ENCODE assay signal across 9 mouse cellular contexts in genomic region chr2:148442172-148442571, GRCm38 (mm10). TPM values are rescaled to one million over a fixed set of nuclear protein-coding genes. Genes with fewer than 3 reads are reported as not detected.
DNase-seq lines count a peak whose midpoint lies in the region; ATAC-seq and TF ChIP-seq lines count a peak whose summit lies in the region.
"Had no signal": no experiment of that assay in that cellular context is flagged by ENCODE, and none has a peak within 500 bp of the region (broad histone marks: within the 10 kb centered on the region; RNA-seq: fewer than 3 reads in every experiment).

No protein-coding gene starts in this region.

- 90% methylated on average over 4 of the region's 4 CpGs for WGBS in hindbrain, embryonic 10.5 days
- WGBS in hindbrain, embryonic 11.5 days: 85% methylated on average over 4 of the region's 4 CpGs
- WGBS in embryonic facial prominence, embryonic 12.5 days: 86% methylated on average over 4 of the region's 4 CpGs
- 71% methylated on average over 4 of the region's 4 CpGs for WGBS in hindbrain, embryonic 15.5 days
- WGBS in lung, postnatal 0 days: 57% methylated on average over 4 of the region's 4 CpGs

- H3K4me2 ChIP-seq in hindbrain, embryonic 11.5 days (replicated peaks; ENCODE audit: low read depth, low read length): no peak overlapping the region
- no peak overlapping the region for H3K4me2 ChIP-seq in embryonic facial prominence, embryonic 12.5 days (replicated peaks)
- H3K4me2 ChIP-seq in hindbrain, embryonic 15.5 days: no peak overlapping the region
- peak overlapping the region; percentile 47 for H3K4me2 ChIP-seq in lung, postnatal 0 days (replicated peaks; ENCODE audit: low read depth, low read length)

- H3K36me3 ChIP-seq in hindbrain, embryonic 10.5 days: no peaks in the 10 kb centered on the region
- H3K36me3 ChIP-seq in hindbrain, embryonic 11.5 days (ENCODE audit: control insufficient read depth, insufficient read depth, low read length): no peaks in the 10 kb centered on the region
- no peaks in the 10 kb centered on the region for H3K36me3 ChIP-seq in embryonic facial prominence, embryonic 12.5 days
- no peaks in the 10 kb centered on the region for H3K36me3 ChIP-seq in hindbrain, embryonic 15.5 days
- no peaks in the 10 kb centered on the region for H3K36me3 ChIP-seq in lung, postnatal 0 days (ENCODE audit: insufficient read depth, low read length)
- H3K36me3 ChIP-seq: G1E had no signal

- TF ChIP-seq EP300 in lung, postnatal 0 days (IDR thresholded peaks at IDR 0.05): no peak

- no peaks in the 10 kb centered on the region for H3K9me3 ChIP-seq in hindbrain, embryonic 10.5 days
- no peaks in the 10 kb centered on the region for H3K9me3 ChIP-seq in hindbrain, embryonic 11.5 days (ENCODE audit: control insufficient read depth, low read length)
- no peaks in the 10 kb centered on the region for H3K9me3 ChIP-seq in embryonic facial prominence, embryonic 12.5 days
- no peaks in the 10 kb centered on the region for H3K9me3 ChIP-seq in hindbrain, embryonic 15.5 days
- no peaks in the 10 kb centered on the region for H3K9me3 ChIP-seq in lung, postnatal 0 days (ENCODE audit: low read length)

- H3K27ac ChIP-seq in hindbrain, embryonic 10.5 days: peak overlapping the region; percentile 57; the same call in 1 of the 2 replicates
- H3K27ac ChIP-seq in hindbrain, embryonic 11.5 days (ENCODE audit: low read depth, low read length): no peak overlapping the region
- 0 out of 2 replicates have a peak overlapping the region, but pooled peaks have one; percentile 24 for H3K27ac ChIP-seq in embryonic facial prominence, embryonic 12.5 days
- H3K27ac ChIP-seq in hindbrain, embryonic 15.5 days (replicated peaks): no peak overlapping the region; the same call in 1 of the 2 replicates
- H3K27ac ChIP-seq in lung, postnatal 0 days (ENCODE audit: low read length): peak overlapping the region; percentile 93

- H3K4me3 ChIP-seq in hindbrain, embryonic 10.5 days: peak overlapping the region; percentile 20; the same call in 1 of the 2 replicates
- H3K4me3 ChIP-seq in hindbrain, embryonic 11.5 days (ENCODE audit: low read depth, low read length): no peak overlapping the region
- no peak overlapping the region for H3K4me3 ChIP-seq in embryonic facial prominence, embryonic 12.5 days
- H3K4me3 ChIP-seq in hindbrain, embryonic 15.5 days: peak overlapping the region; percentile 1; the same call in 1 of the 2 replicates
- peak overlapping the region; percentile 43 for H3K4me3 ChIP-seq in lung, postnatal 0 days (ENCODE audit: low read depth, low read length)

- no peak overlapping the region for H3K9ac ChIP-seq in hindbrain, embryonic 11.5 days (ENCODE audit: low read depth, low read length)
- H3K9ac ChIP-seq in embryonic facial prominence, embryonic 12.5 days: no peak overlapping the region
- no peak overlapping the region for H3K9ac ChIP-seq in hindbrain, embryonic 15.5 days
- peak overlapping the region; percentile 68 for H3K9ac ChIP-seq in lung, postnatal 0 days (replicated peaks; ENCODE audit: low read depth)

- no peak for TF ChIP-seq CTCF in lung, postnatal 0 days (IDR thresholded peaks at IDR 0.05)

- no peaks in the 10 kb centered on the region for H3K27me3 ChIP-seq in hindbrain, embryonic 10.5 days (ENCODE audit: insufficient read depth, poor library complexity, severe bottlenecking)
- no peaks in the 10 kb centered on the region for H3K27me3 ChIP-seq in hindbrain, embryonic 11.5 days (ENCODE audit: control insufficient read depth, insufficient read depth, low read length)
- H3K27me3 ChIP-seq in embryonic facial prominence, embryonic 12.5 days: no peaks in the 10 kb centered on the region
- H3K27me3 ChIP-seq in hindbrain, embryonic 15.5 days: no peaks in the 10 kb centered on the region
- H3K27me3 ChIP-seq in lung, postnatal 0 days (replicated peaks; ENCODE audit: insufficient read depth, low read length): no peaks in the 10 kb centered on the region

- peaks cover 13% of the 10 kb centered on the region for H3K4me1 ChIP-seq in hindbrain, embryonic 10.5 days (replicated peaks)
- H3K4me1 ChIP-seq in hindbrain, embryonic 11.5 days (replicated peaks; ENCODE audit: control insufficient read depth, insufficient read depth, low read length): no peaks in the 10 kb centered on the region
- H3K4me1 ChIP-seq in embryonic facial prominence, embryonic 12.5 days: 0 out of 2 replicates have a peak, but pooled peaks cover 2% of the 10 kb centered on the region
- H3K4me1 ChIP-seq in hindbrain, embryonic 15.5 days (replicated peaks): no peaks in the 10 kb centered on the region
- peaks cover 8% of the 10 kb centered on the region; the same call in 1 of the 2 replicates for H3K4me1 ChIP-seq in lung, postnatal 0 days (ENCODE audit: insufficient read depth, low read depth, low read length)

- ATAC-seq in hindbrain, embryonic 11.5 days (ENCODE audit: low FRiP score): no peak
- no peak for ATAC-seq in embryonic facial prominence, embryonic 12.5 days (ENCODE audit: insufficient number of reproducible peaks, insufficient read depth, low FRiP score, low TSS enrichment)
- peak; percentile 45; the same call in 1 of the 2 replicates for ATAC-seq in hindbrain, embryonic 15.5 days (ENCODE audit: low FRiP score, low read depth)
- no peak for ATAC-seq in lung, postnatal 0 days

- no peak for DNase-seq in hindbrain, embryonic 10.5 days (ENCODE audit: low spot score)
- DNase-seq in hindbrain, embryonic 11.5 days (ENCODE audit: low spot score): no peak
- DNase-seq in lung, postnatal 0 days (ENCODE audit: low spot score): no peak
- DNase-seq in layer of hippocampus, adult 9-11 months: no peak
- DNase-seq in ovary, postnatal 10 days (ENCODE audit: low spot score): no peak
- no peak for DNase-seq in embryo, embryonic 9.5 days (ENCODE audit: extremely low spot score)

RNA-seq across cellular contexts. Expression of gene Cd93, which starts 1.2 kb away (rescaled TPM):
- polyA plus RNA-seq in hindbrain, embryonic 10.5 days (2016; fragmentation: Nextera tagmentation; extraction: Ambion mirVana): 4.7 and 6.3 TPM in 2 replicates
- polyA plus RNA-seq in hindbrain, embryonic 11.5 days (2014; fragmentation: Nextera tagmentation; extraction: Ambion mirVana): 6.2 and 7.5 TPM in 2 replicates
- 6.8 and 7.8 TPM in 2 replicates for polyA plus RNA-seq in embryonic facial prominence, embryonic 12.5 days (2016; fragmentation: Nextera tagmentation; extraction: Ambion mirVana)
- 8.0 and 8.8 TPM in 2 replicates for polyA plus RNA-seq in hindbrain, embryonic 15.5 days (2015; fragmentation: Nextera tagmentation; extraction: Ambion mirVana)
- polyA plus RNA-seq in lung, postnatal 0 days (2015; fragmentation: Nextera tagmentation; extraction: Ambion mirVana): 55.9 and 59.7 TPM in 2 replicates

RNA-seq across cellular contexts. Expression of gene Thbd, which starts 34.2 kb away (rescaled TPM):
- 6.8 and 7.8 TPM in 2 replicates for polyA plus RNA-seq in hindbrain, embryonic 10.5 days (2016; fragmentation: Nextera tagmentation; extraction: Ambion mirVana)
- polyA plus RNA-seq in hindbrain, embryonic 11.5 days (2014; fragmentation: Nextera tagmentation; extraction: Ambion mirVana): 6.8 and 7.4 TPM in 2 replicates
- polyA plus RNA-seq in embryonic facial prominence, embryonic 12.5 days (2016; fragmentation: Nextera tagmentation; extraction: Ambion mirVana): 12.6 and 15.3 TPM in 2 replicates
- 9.0 and 14.4 TPM in 2 replicates for polyA plus RNA-seq in hindbrain, embryonic 15.5 days (2015; fragmentation: Nextera tagmentation; extraction: Ambion mirVana)
- polyA plus RNA-seq in lung, postnatal 0 days (2015; fragmentation: Nextera tagmentation; extraction: Ambion mirVana): 227 and 232 TPM in 2 replicates
- polyA plus RNA-seq: G1E had no signal

RNA-seq across cellular contexts. Expression of gene Sstr4, which starts 47.0 kb away (rescaled TPM):
- polyA plus RNA-seq in hindbrain, embryonic 10.5 days (2016; fragmentation: Nextera tagmentation; extraction: Ambion mirVana): 0.45 and 0.63 TPM in 2 replicates
- polyA plus RNA-seq in hindbrain, embryonic 11.5 days (2014; fragmentation: Nextera tagmentation; extraction: Ambion mirVana): 0.75 and 0.85 TPM in 2 replicates
- 2.4 and 2.7 TPM in 2 replicates for polyA plus RNA-seq in embryonic facial prominence, embryonic 12.5 days (2016; fragmentation: Nextera tagmentation; extraction: Ambion mirVana)
- 3.9 and 4.4 TPM in 2 replicates for polyA plus RNA-seq in hindbrain, embryonic 15.5 days (2015; fragmentation: Nextera tagmentation; extraction: Ambion mirVana)
- polyA plus RNA-seq in lung, postnatal 0 days (2015; fragmentation: Nextera tagmentation; extraction: Ambion mirVana): 0.56 and 0.77 TPM in 2 replicates
- polyA plus RNA-seq: G1E had no signal

Comparison
In these comparisons a context has a peak if more than half of its experiments do, and no peak if none do; other contexts are left out.
1. H3K27ac ChIP-seq: peak in hindbrain, embryonic 10.5 days (single experiment), embryonic facial prominence, embryonic 12.5 days (single experiment) and lung, postnatal 0 days (single experiment); none in hindbrain, embryonic 11.5 days (single experiment) and hindbrain, embryonic 15.5 days (single experiment).
2. H3K4me3 ChIP-seq: peak in hindbrain, embryonic 10.5 days (single experiment), hindbrain, embryonic 15.5 days (single experiment) and lung, postnatal 0 days (single experiment); none in hindbrain, embryonic 11.5 days (single experiment) and embryonic facial prominence, embryonic 12.5 days (single experiment).
3. RNA of gene Thbd, which starts 34.2 kb away (polyA plus RNA-seq): 227 to 232 TPM in lung, postnatal 0 days; 12.6 to 15.3 TPM in embryonic facial prominence, embryonic 12.5 days, 9.0 to 14.4 TPM in hindbrain, embryonic 15.5 days, 6.8 to 7.8 TPM in hindbrain, embryonic 10.5 days and 6.8 to 7.4 TPM in hindbrain, embryonic 11.5 days; every median in the first group is over 10 times any median in the second.